Mouse (Mus musculus): ENCODE measurements around the gene Ctbp2. TPM values are rescaled to one million over a fixed set of nuclear protein-coding genes. Genes with fewer than 3 reads are reported as not detected.

Ctbp2 gene
- polyA plus RNA-seq, 2 experiments = 59.2 to 77.7 TPM

GRCm38 (mm10) chr7:133062055-133062454, 62.1 kb downstream of the Ctbp2 start:
- TF ChIP-seq POLR2A (IDR thresholded peaks at IDR 0.05; ENCODE audit: borderline replicate concordance, extremely low read depth, insufficient read depth, insufficient read length) = no peak
- Histone ChIP-seq H3K27me3 (ENCODE audit: control insufficient read depth, insufficient read depth, low read length) (no peaks in the 10 kb centered on the region), H3K4me2 (replicated peaks; ENCODE audit: low read depth, low read length, severe bottlenecking) (no peak overlapping the region), H3K4me1 (ENCODE audit: control insufficient read depth, insufficient read depth, low read length) (peaks cover 9% of the 10 kb centered on the region), H3K9me3 (ENCODE audit: control insufficient read depth, low read length) (no peaks in the 10 kb centered on the region), H3K4me3 (replicated peaks; ENCODE audit: low read length) (no peak overlapping the region), H3K36me3 (ENCODE audit: control insufficient read depth, insufficient read depth, low read length) (peaks cover 13% of the 10 kb centered on the region; the same call in 1 of the 2 replicates), H3K9ac (ENCODE audit: low read depth, low read length, severe bottlenecking) (no peak overlapping the region), H3K27ac (replicated peaks; ENCODE audit: low read depth, low read length) (no peak overlapping the region)
- DNase-seq (ENCODE audit: low spot score) (no peak), ATAC-seq (ENCODE audit: low FRiP score, low read depth) (no peak)
- WGBS = 90% methylated on average over 3 of the region's 3 CpGs

GRCm38 (mm10) chr7:133060170-133060569, 64.0 kb downstream of the Ctbp2 start:
- H3K4me3 ChIP-seq (replicated peaks; ENCODE audit: low read length) = no peak overlapping the region
- peaks cover 15% of the 10 kb centered on the region for H3K36me3 ChIP-seq (ENCODE audit: control insufficient read depth, insufficient read depth, low read length)
- peaks cover 5% of the 10 kb centered on the region; the same call in 1 of the 2 replicates for H3K4me1 ChIP-seq (ENCODE audit: control insufficient read depth, insufficient read depth, low read length)
- ATAC-seq (ENCODE audit: low FRiP score, low read depth) (no peak), DNase-seq (ENCODE audit: low spot score) (no peak)
- H3K4me2 ChIP-seq (replicated peaks; ENCODE audit: low read depth, low read length, severe bottlenecking) = no peak overlapping the region
- no peak overlapping the region for H3K27ac ChIP-seq (replicated peaks; ENCODE audit: low read depth, low read length)
- no peaks in the 10 kb centered on the region for H3K9me3 ChIP-seq (ENCODE audit: control insufficient read depth, low read length)
- H3K27me3 ChIP-seq (ENCODE audit: control insufficient read depth, insufficient read depth, low read length) = no peaks in the 10 kb centered on the region
- H3K9ac ChIP-seq (ENCODE audit: low read depth, low read length, severe bottlenecking) = no peak overlapping the region
- TF ChIP-seq POLR2A (IDR thresholded peaks at IDR 0.05; ENCODE audit: borderline replicate concordance, extremely low read depth, insufficient read depth, insufficient read length) = no peak
- 86% methylated on average over 6 of the region's 6 CpGs for whole genome bisulfite sequencing

- TF ChIP-seq POLR2A (IDR thresholded peaks at IDR 0.05; ENCODE audit: borderline replicate concordance, extremely low read depth, insufficient read depth, insufficient read length) = no peak
- Histone ChIP-seq H3K4me2 (replicated peaks; ENCODE audit: low read depth, low read length, severe bottlenecking) (no peak overlapping the region), H3K9me3 (ENCODE audit: control insufficient read depth, low read length) (no peaks in the 10 kb centered on the region), H3K9ac (ENCODE audit: low read depth, low read length, severe bottlenecking) (no peak overlapping the region), H3K27me3 (ENCODE audit: control insufficient read depth, insufficient read depth, low read length) (no peaks in the 10 kb centered on the region), H3K4me1 (ENCODE audit: control insufficient read depth, insufficient read depth, low read length) (peaks cover 5% of the 10 kb centered on the region; the same call in 1 of the 2 replicates), H3K4me3 (replicated peaks; ENCODE audit: low read length) (no peak overlapping the region), H3K27ac (replicated peaks; ENCODE audit: low read depth, low read length) (no peak overlapping the region), H3K36me3 (ENCODE audit: control insufficient read depth, insufficient read depth, low read length) (peaks cover 15% of the 10 kb centered on the region)
- DNase-seq (ENCODE audit: low spot score) (no peak), ATAC-seq (ENCODE audit: low FRiP score, low read depth) (no peak)
- 33% methylated on average over 9 of the region's 9 CpGs for WGBS
Observed at GRCm38 (mm10) chr7:133059517-133060104, 64.5 kb downstream of the Ctbp2 start.

- Histone ChIP-seq H3K36me3 (ENCODE audit: control insufficient read depth, insufficient read depth, low read length) (peaks cover 13% of the 10 kb centered on the region), H3K4me2 (replicated peaks; ENCODE audit: low read depth, low read length, severe bottlenecking) (no peak overlapping the region), H3K27me3 (ENCODE audit: control insufficient read depth, insufficient read depth, low read length) (no peaks in the 10 kb centered on the region), H3K4me3 (replicated peaks; ENCODE audit: low read length) (no peak overlapping the region), H3K9me3 (ENCODE audit: control insufficient read depth, low read length) (no peaks in the 10 kb centered on the region), H3K4me1 (ENCODE audit: control insufficient read depth, insufficient read depth, low read length) (peaks cover 5% of the 10 kb centered on the region; the same call in 1 of the 2 replicates), H3K27ac (replicated peaks; ENCODE audit: low read depth, low read length) (no peak overlapping the region), H3K9ac (ENCODE audit: low read depth, low read length, severe bottlenecking) (no peak overlapping the region)
- no peak for TF ChIP-seq POLR2A (IDR thresholded peaks at IDR 0.05; ENCODE audit: borderline replicate concordance, extremely low read depth, insufficient read depth, insufficient read length)
- WGBS = 47% methylated on average over 6 of the region's 6 CpGs
- no peak for DNase-seq (ENCODE audit: low spot score)
- no peak for ATAC-seq (ENCODE audit: low FRiP score, low read depth)
Observed at GRCm38 (mm10) chr7:133059150-133059509, 65.0 kb downstream of the Ctbp2 start.

- no peak overlapping the region for H3K4me2 ChIP-seq (replicated peaks; ENCODE audit: low read depth, low read length, severe bottlenecking)
- peaks cover 14% of the 10 kb centered on the region for H3K36me3 ChIP-seq (ENCODE audit: control insufficient read depth, insufficient read depth, low read length)
- no peak overlapping the region for H3K4me3 ChIP-seq (replicated peaks; ENCODE audit: low read length)
- H3K27me3 ChIP-seq (ENCODE audit: control insufficient read depth, insufficient read depth, low read length) = no peaks in the 10 kb centered on the region
- no peak overlapping the region for H3K9ac ChIP-seq (ENCODE audit: low read depth, low read length, severe bottlenecking)
- peaks cover 5% of the 10 kb centered on the region; the same call in 1 of the 2 replicates for H3K4me1 ChIP-seq (ENCODE audit: control insufficient read depth, insufficient read depth, low read length)
- no peak for TF ChIP-seq POLR2A (IDR thresholded peaks at IDR 0.05; ENCODE audit: borderline replicate concordance, extremely low read depth, insufficient read depth, insufficient read length)
- ATAC-seq (ENCODE audit: low FRiP score, low read depth) = no peak
- WGBS = 90% methylated on average over 12 of the region's 12 CpGs
- no peaks in the 10 kb centered on the region for H3K9me3 ChIP-seq (ENCODE audit: control insufficient read depth, low read length)
- no peak overlapping the region for H3K27ac ChIP-seq (replicated peaks; ENCODE audit: low read depth, low read length)
- DNase-seq (ENCODE audit: low spot score) = no peak
Observed at GRCm38 (mm10) chr7:133058496-133059149, 65.5 kb downstream of the Ctbp2 start.

Measured in limb, embryonic 14.5 days (tissue).